Mouse (Mus musculus) testis, postnatal 10 days (tissue): ENCODE measurements around the gene Lmntd2.

Experiments used
- DNase-seq: peaks from one replicate; pipeline ENCODE4 v3.0.0; 2021; ENCODE audit warnings: low spot score

Gene Lmntd2

DNA sequence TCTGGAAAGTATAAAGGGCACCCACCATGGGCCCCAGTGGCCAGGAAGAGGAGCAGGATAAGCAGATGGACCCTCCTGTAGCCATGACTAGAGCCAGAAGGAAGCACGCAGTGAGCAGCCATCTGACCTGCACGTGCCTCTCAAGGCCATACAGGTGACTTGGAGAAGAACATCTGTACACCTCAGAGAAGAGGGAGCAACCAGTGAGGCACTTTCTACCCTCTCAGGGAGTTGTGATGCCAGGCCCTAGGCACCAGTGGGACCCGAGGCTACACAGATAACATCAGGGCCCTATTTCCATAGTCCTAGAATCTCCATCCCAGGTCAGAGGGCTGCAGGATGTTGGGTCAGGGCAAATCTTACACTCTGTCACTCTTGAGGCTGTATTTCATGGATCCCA, 23.7 kb downstream of the Lmntd2 start:
- DNase-seq = no peak

DNA sequence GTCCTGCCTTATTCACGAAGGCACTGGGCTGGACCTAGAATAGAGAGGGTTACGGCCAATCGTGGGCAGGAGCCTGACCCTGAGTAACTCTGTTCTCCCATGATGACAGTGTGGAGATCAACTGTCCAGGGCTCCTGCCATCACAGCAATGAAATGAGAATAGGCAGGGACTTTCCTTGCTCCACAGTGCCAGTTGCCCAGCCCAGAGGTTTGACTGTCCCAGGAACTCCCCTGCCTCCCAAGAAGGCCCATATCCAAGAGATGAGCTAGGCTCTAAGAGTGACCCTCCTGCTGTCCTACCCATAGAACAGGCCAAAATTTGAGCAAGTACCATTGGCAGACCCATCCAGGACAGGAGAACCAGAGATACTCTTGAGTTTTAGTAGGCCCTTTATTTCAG, 25.1 kb downstream of the Lmntd2 start:
- no peak for DNase-seq

DNA sequence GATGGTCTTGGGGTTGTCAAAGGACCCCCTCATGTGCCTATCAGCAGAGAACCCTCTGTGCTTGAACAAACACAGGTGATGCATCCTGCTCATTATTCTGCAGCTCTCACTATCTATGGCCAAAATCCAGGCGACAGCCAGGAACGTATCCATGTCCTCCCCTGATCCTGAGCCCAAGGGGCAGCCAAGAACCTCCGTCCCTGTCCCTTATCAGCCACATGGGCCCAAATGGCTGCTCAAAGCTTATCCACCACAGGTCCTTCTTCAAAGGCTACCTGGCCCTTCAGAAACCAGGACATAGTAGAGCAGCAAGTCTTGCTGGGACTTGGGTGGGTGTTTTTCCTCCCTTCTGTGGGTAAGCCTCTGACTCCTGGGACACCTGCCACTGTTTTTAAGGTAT, 25.7 kb downstream of the Lmntd2 start:
- no peak for DNase-seq

DNA sequence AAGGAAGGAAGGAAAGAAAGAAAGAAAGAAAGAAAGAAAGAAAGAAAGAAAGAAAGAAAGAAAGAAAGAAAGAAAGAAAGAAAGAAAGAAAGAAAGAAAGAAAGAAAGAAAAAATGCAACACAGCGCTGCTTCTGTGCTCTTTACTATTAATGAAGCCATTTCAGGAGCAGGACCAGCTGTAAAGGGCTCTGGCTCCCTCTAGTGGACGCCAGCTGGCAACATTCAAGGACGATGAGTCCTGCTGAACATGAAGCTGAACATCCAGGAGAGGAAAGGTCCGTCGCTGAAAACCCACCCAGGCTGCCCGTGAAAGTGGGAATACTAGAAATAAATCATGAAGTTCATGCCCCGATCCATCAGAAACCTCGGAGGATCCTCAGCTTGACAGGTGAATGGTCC, 37.7 kb downstream of the Lmntd2 start:
- DNase-seq = peak; percentile 92

GRCm38 (mm10) chr7:141175068-141175467, 38.8 kb downstream of the Lmntd2 start:
- no peak for DNase-seq

DNA sequence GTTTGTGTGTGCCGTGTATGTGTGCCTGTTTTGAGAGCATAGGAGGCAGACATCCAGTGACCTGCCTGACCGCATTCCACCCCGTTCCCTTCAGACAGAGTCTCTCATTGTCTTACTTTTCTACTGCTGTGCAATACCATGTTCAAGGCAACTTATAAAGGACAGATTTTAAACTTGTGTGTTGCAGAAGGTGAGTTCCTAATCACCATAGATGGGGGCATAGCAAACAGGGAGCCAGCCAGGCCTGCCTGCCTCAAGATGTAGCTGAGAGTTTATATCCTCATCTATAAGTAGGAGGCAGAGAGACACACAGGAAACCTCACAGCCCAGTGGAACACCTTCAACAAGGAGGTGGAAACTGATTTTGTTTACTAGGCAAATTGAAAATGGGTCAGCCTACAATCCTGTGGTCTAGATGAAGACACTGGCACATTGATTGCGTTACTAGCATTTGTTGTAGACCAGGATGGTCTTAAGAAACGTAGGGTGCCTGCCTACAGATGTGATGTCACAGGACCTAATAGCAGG, 40.5 kb downstream of the Lmntd2 start:
- DNase-seq = no peak

GRCm38 (mm10) chr7:141172116-141173006, 41.5 kb downstream of the Lmntd2 start, which contains the start of gene Rnh1:
Rnh1 (minus strand) TSS chr7:141172857.
- peak; percentile 95 for DNase-seq

DNA sequence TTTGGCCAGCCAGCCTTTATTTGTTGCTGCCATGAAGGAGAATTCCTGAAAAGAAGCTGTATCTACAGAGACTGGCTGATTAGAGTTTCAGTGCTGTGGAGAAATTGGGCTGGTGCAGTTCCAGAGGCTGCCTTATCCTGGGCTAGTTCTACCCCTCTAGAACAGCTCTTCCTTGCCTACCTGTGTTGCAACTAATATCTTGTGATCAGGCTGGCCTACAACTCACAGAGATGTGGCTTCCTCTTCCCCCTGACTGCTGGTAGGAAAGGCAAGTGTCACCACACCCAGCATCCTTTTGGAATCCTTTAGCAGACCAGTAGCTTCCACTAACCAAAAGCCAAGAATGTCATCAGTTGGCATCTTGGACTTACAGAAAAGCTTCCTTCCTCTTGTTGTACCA, 44.0 kb downstream of the Lmntd2 start:
- DNase-seq = no peak

- no peak for DNase-seq
Measured at GRCm38 (mm10) chr7:141169300-141169699, 44.6 kb downstream of the Lmntd2 start.

- peak; percentile 77 for DNase-seq
Measured at GRCm38 (mm10) chr7:141168518-141168953, 45.3 kb downstream of the Lmntd2 start.

DNA sequence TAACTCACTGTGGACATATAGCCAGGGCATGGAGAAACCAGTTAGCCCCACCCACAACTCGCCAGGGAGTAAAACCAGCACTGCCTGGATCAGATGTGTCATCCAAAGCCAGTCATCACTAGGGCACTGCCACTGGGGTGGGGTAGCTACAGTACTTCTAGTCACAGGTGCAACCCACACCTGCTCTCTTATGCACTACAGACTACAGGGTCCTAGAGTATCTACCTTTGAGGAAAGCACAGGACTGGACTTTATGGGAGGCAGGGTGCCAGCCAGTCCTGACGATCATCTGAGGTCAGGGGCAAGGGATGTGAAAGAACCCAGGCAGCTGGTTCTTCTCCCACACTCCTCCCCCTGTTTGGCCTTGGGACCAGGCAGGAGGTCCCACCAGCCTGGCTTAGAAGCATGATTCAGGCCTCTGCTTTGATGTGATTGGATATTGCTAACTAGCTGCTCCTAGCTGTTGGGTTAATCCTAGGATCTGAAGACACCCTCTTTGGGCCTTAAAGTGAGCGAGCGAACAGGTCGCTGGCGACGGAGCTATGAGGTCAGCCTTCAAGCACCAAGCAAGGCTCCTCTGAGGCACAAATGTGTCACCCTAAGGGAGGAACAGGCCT, 45.9 kb downstream of the Lmntd2 start:
- DNase-seq = peak; percentile 86

GRCm38 (mm10) chr7:141164850-141165249, 49.0 kb downstream of the Lmntd2 start:
- DNase-seq = no peak

DNA sequence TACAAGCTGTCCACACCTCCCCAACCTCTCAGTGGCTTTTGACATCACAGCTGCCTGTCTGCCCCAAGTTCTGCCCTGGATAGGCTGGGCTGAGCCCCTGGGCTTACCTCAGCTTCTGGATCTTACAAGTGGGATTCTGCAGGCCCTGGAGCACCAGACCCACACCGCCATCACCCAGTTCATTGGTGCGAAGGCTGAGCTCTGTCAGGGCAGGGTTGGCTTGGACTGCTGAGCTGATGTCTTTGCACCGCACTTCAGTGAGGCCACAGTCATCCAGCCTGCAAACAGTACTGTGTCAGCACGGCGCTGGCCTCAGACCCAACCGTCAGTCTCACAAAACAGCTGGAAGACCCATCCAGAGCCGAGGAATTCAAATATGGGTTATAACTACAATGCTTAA, 49.5 kb downstream of the Lmntd2 start:
- no peak for DNase-seq
